Mouse (Mus musculus) megakaryocyte, embryonic 14.5 days (primary cell): ENCODE results near the gene Tmem198. TPM values are rescaled to one million over a fixed set of nuclear protein-coding genes. Genes with fewer than 3 reads are reported as not detected.

Experiments
- H3K27me3 ChIP-seq: replicated peaks from 2 replicates; pipeline ENCODE3; 2012; ENCODE audit warnings: inconsistent platforms
- H3K36me3 ChIP-seq: replicated peaks from 2 replicates; pipeline ENCODE3; 2012; ENCODE audit warnings: low read length, inconsistent platforms, mixed read lengths
- H3K4me1 ChIP-seq: 2 replicates; pipeline ENCODE4 v1.6.1; 2012; ENCODE audit warnings: inconsistent platforms
- H3K4me3 ChIP-seq: replicated peaks from 2 replicates; pipeline ENCODE3; 2012; ENCODE audit warnings: moderate library complexity, mild to moderate bottlenecking, inconsistent platforms
- H3K9me3 ChIP-seq: 2 replicates; pipeline ENCODE4 v1.6.1; 2012; ENCODE audit warnings: inconsistent platforms
- FLI1 ChIP-seq: IDR thresholded peaks from 2 replicates; pipeline ENCODE4 v1.6.1; 2012; ENCODE audit warnings: low read length, inconsistent platforms, mixed read lengths
- GATA1 ChIP-seq: IDR thresholded peaks from 3 replicates; pipeline ENCODE4 v1.6.1; 2012; ENCODE audit warnings: mixed read lengths, low read length, inconsistent platforms, borderline replicate concordance
- polyA plus RNA-seq: library from polyadenylated mRNA; stranded (reverse); fragments of >175 nt; gene quantifications from 2 replicates; pipeline ENCODE4 v1.2.3, GENCODE M21; 2012; ENCODE audit warnings: low replicate concordance; ENCODE audit not compliant: insufficient read depth

The Tmem198 gene
- polyA plus RNA-seq, 1 experiment, result 1.7 TPM

GRCm38 (mm10) chr1:75487040-75487404 is 7.7 kb downstream of the Tmem198 start:
- H3K9me3 ChIP-seq, result peaks cover 7% of the 10 kb centered on the region; the same call in 1 of the 2 replicates
- no peak for TF ChIP-seq FLI1
- TF ChIP-seq GATA1, result no peak
- no peaks in the 10 kb centered on the region for H3K36me3 ChIP-seq
- peak overlapping the region; percentile 89 for H3K4me3 ChIP-seq
- peaks cover 99% of the 10 kb centered on the region for H3K27me3 ChIP-seq
- H3K4me1 ChIP-seq, result peaks cover 20% of the 10 kb centered on the region

- no peaks in the 10 kb centered on the region for H3K36me3 ChIP-seq
- TF ChIP-seq GATA1, result no peak
- no peak for TF ChIP-seq FLI1
- peak overlapping the region; percentile 89 for H3K4me3 ChIP-seq
- H3K4me1 ChIP-seq, result peaks cover 18% of the 10 kb centered on the region
- peaks cover 3% of the 10 kb centered on the region; the same call in 1 of the 2 replicates for H3K9me3 ChIP-seq
- H3K27me3 ChIP-seq, result peaks cover 99% of the 10 kb centered on the region
Observed at GRCm38 (mm10) chr1:75487405-75488161, 8.3 kb downstream of the Tmem198 start.

- TF ChIP-seq GATA1 (no peak), FLI1 (no peak)
- peaks cover 90% of the 10 kb centered on the region for H3K27me3 ChIP-seq
Observed at GRCm38 (mm10) chr1:75490785-75491551, 11.6 kb downstream of the Tmem198 start.

GRCm38 (mm10) chr1:75492579-75493170 is 13.3 kb downstream of the Tmem198 start:
- Histone ChIP-seq H3K4me1 (peaks cover 3% of the 10 kb centered on the region; the same call in 1 of the 2 replicates), H3K4me3 (no peak overlapping the region), H3K27me3 (peaks cover 86% of the 10 kb centered on the region), H3K9me3 (no peaks in the 10 kb centered on the region), H3K36me3 (peaks cover 7% of the 10 kb centered on the region)
- TF ChIP-seq FLI1, result no peak
- no peak for TF ChIP-seq GATA1

More at GRCm38 (mm10) chr1:75490785-75491551, 11.6 kb downstream of the Tmem198 start:
- Histone ChIP-seq H3K36me3 (no peaks in the 10 kb centered on the region), H3K4me1 (peaks cover 17% of the 10 kb centered on the region), H3K9me3 (no peaks in the 10 kb centered on the region), H3K4me3 (no peak overlapping the region)

GRCm38 (mm10) chr1:75494878-75495548 is 15.7 kb downstream of the Tmem198 start:
- Histone ChIP-seq H3K9me3 (no peaks in the 10 kb centered on the region), H3K27me3 (peaks cover 83% of the 10 kb centered on the region), H3K4me3 (no peak overlapping the region), H3K36me3 (peaks cover 11% of the 10 kb centered on the region), H3K4me1 (no peaks in the 10 kb centered on the region)
- TF ChIP-seq GATA1 (no peak), FLI1 (no peak)

GRCm38 (mm10) chr1:75498897-75499296 is 19.6 kb downstream of the Tmem198 start:
- Histone ChIP-seq H3K9me3 (no peaks in the 10 kb centered on the region), H3K36me3 (peaks cover 25% of the 10 kb centered on the region), H3K27me3 (peaks cover 71% of the 10 kb centered on the region), H3K4me3 (no peak overlapping the region), H3K4me1 (no peaks in the 10 kb centered on the region)
- TF ChIP-seq GATA1 (no peak), FLI1 (no peak)

GRCm38 (mm10) chr1:75499441-75499840 is 20.1 kb downstream of the Tmem198 start:
- TF ChIP-seq GATA1, result no peak
- TF ChIP-seq FLI1, result no peak
- Histone ChIP-seq H3K4me3 (no peak overlapping the region), H3K27me3 (peaks cover 77% of the 10 kb centered on the region), H3K9me3 (no peaks in the 10 kb centered on the region), H3K36me3 (peaks cover 25% of the 10 kb centered on the region), H3K4me1 (no peaks in the 10 kb centered on the region)

- peaks cover 22% of the 10 kb centered on the region for H3K36me3 ChIP-seq
Observed at GRCm38 (mm10) chr1:75501905-75502304, 22.6 kb downstream of the Tmem198 start.

GRCm38 (mm10) chr1:75502945-75503650 is 23.8 kb downstream of the Tmem198 start:
- Histone ChIP-seq H3K27me3 (peaks cover 82% of the 10 kb centered on the region), H3K4me3 (peak overlapping the region; percentile 50), H3K4me1 (peaks cover 18% of the 10 kb centered on the region), H3K36me3 (peaks cover 18% of the 10 kb centered on the region), H3K9me3 (no peaks in the 10 kb centered on the region)
- no peak for TF ChIP-seq GATA1
- no peak for TF ChIP-seq FLI1

More at GRCm38 (mm10) chr1:75501905-75502304, 22.6 kb downstream of the Tmem198 start:
- Histone ChIP-seq H3K9me3 (no peaks in the 10 kb centered on the region), H3K4me1 (peaks cover 18% of the 10 kb centered on the region), H3K4me3 (no peak overlapping the region), H3K27me3 (peaks cover 77% of the 10 kb centered on the region)
- TF ChIP-seq GATA1, result no peak
- no peak for TF ChIP-seq FLI1
